Mouse (Mus musculus) thymus, postnatal 10 days (tissue): Measurements from ENCODE around the gene Fer1l4.

Experiments
- DNase-seq, 2 experiments: peaks; one replicate each; pipeline ENCODE4 v3.0.0; 2021; ENCODE audit warnings: low spot score in 2 of 2

Fer1l4 gene

DNA sequence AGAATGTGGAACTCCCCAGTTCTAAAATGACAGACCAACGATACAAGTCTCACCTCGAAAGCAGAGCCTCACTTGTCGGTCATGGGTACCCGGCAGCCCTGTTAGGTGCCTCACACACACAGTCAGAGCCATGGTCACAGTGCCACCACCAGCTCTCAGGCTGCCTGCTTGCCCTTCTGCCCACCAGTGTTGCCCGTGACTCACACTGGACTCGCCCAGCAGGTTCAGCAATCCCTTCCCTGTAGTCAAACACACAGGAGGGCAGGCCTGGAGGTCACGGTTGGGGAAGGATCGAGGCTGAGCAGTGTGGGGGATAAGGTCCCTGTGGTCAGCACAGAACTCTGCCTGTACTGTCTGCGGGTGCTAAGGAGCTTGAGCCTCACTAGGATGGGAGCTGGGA lies at the start of gene Fer1l4:
Fer1l4 (minus strand) TSS at position 132 of the 400 bp plus-strand sequence.
- DNase-seq = no peak

DNA sequence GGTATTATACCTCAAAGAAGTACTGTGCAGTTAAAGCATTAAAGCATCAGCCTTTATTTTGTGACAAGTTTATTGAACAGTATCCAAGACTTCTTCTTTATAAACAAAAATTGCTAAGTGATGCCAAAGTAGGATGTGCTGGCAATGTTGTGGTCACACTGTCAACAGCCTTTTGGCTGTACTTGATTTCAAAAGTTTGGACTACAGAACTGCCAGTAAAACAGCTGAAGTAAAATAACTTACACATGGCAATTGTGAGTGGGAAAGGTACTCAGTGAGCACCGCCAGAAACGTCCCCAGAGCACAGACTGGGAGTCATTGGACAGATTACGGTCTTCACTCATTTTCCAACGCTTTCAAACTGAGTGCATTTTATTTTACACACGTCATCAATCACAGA lies 39.2 kb upstream of the Fer1l4 start:
- DNase-seq = no peak

GRCm38 (mm10) chr2:156089799-156090198 lies 37.1 kb upstream of the Fer1l4 start:
- no peak for DNase-seq

- no peak for DNase-seq
These were observed 34.8 kb upstream of the Fer1l4 start for GRCm38 (mm10) chr2:156087391-156088110.

DNA sequence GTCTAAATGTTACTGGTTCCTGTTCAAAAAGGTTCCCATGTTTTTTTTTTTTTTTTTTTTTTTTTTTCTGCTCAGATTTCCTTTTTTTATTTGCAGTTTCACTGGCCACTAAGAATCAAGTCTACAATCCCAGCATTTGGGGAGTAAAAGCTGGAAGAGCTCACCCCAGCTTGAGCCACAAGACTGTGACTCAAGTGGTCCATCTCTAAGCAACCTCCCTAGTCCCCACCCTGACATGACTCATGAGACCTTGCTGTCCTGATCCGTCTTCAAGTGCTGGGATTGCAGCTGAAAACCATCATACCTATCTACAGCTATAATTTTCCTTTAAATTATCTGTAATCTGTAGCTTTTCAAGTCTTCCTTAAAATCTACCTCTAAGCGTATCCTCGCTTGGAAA lies 31.8 kb upstream of the Fer1l4 start:
- DNase-seq = no peak

- DNase-seq = no peak
These were observed 27.6 kb upstream of the Fer1l4 start for GRCm38 (mm10) chr2:156080391-156080790.

DNA sequence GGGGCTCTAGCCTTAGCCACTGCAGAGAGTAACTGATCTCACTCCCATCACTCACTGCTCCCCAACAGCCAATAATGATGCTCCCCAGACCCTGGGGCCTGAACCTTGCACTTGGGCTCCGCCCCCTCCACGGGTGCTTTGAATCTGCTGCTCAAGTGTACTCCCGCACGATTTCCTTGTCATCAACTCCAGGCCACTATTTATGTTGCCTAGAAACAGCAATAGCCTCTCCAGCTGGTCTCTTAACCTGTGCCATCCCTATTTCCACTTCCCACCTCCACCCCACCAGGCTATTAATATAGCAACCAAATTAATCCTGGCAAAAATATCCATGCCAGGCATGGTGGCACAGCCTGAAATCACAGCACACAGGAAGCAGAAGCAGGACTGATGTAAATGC lies 26.9 kb upstream of the Fer1l4 start:
- DNase-seq = no peak

- DNase-seq = no peak
These were observed 26.4 kb upstream of the Fer1l4 start for GRCm38 (mm10) chr2:156079183-156079560.

GRCm38 (mm10) chr2:156078421-156079182 lies 25.9 kb upstream of the Fer1l4 start:
- DNase-seq = no peak

- no peak for DNase-seq
These were observed 24.7 kb upstream of the Fer1l4 start for GRCm38 (mm10) chr2:156077461-156077860.

DNA sequence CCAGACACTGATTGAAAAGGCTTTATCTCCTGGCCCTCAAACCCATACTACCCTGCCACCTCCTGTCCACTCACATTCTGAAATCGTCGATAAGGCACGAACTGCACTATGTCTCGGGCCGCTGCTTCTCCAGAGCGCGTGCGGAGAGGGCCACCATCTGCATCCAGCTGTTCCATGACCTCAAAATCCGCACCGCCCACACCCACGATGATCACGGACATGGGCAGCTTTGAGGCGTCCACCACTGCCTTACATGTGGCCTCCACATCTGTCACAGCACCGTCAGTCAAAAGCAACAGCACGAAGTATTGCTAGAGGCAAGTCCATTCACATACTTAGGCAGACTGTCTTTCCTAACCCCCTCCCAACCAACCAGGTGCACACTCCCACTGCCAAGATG lies 21.0 kb upstream of the Fer1l4 start:
- DNase-seq = no peak

- no peak for DNase-seq
These were observed 18.5 kb upstream of the Fer1l4 start for GRCm38 (mm10) chr2:156071236-156071635.

DNA sequence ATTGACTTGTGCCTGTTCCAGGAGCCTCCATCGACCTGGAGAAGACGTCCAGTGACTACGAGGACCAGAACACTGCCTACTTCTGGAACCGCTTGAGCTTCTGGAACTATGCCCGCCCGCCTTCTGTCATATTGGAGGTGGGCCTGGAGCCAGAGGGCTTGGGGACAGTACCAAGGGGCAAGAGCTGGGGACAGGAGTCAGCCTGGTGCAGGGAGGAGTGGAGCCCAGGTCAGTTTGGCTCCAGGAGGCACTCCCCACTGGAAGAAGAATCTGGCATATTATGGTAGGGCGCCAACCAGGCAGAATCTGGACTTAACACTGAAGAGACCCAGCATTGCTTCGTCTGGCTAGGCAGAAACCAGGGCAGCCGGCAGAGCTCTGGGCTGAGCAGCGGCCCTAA lies 15.2 kb upstream of the Fer1l4 start:
- DNase-seq = no peak

DNA sequence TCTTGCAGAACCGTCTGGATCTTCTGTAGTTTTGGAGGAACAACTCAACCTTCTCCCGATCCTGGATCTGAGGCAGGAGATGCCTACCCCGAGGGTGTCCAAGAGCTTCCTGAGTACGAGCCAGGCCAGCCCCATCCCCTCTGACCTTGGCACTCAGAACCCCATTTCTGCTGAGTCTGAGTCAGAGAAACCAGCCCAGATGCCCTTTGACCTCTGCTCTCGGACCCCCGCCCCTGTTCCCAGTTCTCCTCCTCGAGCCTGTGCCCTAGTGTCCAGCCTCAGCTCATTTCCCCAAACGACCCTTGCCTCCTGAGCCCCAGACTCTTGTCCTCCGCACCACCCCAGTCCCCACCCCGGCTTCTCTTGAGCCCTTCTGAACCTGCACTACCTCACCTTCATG lies 13.4 kb upstream of the Fer1l4 start:
- no peak for DNase-seq

DNA sequence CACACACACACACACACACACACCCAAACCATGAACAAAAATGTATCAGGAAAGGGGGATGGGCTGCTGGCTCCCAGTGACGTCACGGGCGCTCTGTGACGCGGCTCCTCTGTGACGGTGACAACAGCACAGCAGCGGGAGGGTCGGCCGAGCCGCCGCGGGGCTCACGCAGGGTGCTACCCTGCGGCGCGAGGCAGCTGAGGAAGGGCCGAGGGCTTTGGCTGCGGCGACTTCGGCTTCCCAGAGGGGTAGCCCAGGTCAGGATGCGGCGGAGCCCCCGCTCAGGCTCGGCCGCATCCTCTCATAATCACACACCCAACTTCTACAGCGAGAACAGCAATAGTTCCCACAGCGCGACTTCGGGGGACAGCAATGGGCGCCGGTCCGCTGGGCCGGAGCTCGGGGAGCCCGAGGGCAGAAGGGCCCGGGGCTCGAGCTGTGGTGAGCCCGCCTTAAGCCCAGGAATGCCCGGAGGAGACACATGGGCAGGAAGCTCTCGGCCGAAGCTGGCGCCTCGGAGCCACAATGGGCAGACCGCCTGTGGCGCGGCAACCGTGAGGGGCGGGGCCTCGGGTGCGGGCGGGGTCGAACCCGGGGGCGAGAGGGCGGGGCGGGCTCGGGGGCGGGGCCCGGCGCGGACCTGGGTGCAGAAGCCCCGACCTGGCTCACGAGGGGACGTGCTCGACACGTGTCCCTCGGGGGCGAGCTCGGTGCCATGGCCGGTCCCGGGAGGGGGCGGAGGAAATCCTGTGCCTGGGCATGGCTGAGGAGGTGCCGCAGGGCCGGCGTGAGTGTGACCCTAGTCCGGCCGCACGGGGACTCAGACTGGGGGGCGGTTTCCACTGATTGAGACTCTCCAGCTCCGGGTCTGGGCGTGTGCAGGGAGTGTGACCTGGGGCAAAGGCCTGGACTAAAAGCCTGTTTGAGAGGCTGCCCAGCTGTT lies 12.6 kb upstream of the Fer1l4 start, which contains the start of gene Spag4:
Spag4 (plus strand) TSS at position 77 of the 943 bp plus-strand sequence.
- DNase-seq = peak; percentile 55 to 74

- peak in 1 of 2 experiments; percentile 34 for DNase-seq
These were observed 4.8 kb downstream of the Fer1l4 start for GRCm38 (mm10) chr2:156047929-156048328.

- no peak for DNase-seq
These were observed 9.8 kb downstream of the Fer1l4 start for GRCm38 (mm10) chr2:156042903-156043302.

DNA sequence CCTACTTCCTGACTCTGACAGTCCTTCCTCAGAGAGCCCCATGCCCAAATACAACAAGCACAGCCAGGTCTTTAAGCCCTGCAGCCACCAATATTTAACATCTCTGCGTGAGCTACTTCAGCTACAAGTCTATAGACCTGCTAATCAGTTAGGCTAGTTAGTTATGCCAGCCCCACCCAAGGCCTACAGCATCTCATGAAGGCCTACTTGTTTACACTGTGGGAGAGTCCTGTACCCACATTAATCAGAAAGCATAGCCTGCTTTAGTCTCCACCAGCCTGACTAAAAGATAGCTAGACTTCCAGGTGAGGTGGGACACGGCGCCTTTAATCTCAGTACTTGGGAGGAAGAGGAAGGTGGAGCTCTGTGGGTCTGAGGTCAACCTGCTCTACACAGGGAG lies 13.4 kb downstream of the Fer1l4 start:
- DNase-seq = no peak

- DNase-seq = no peak
These were observed 27.3 kb downstream of the Fer1l4 start for GRCm38 (mm10) chr2:156025482-156025881.

- DNase-seq = no peak
These were observed 31.0 kb downstream of the Fer1l4 start for GRCm38 (mm10) chr2:156021765-156022164.

GRCm38 (mm10) chr2:156021219-156021618 lies 31.5 kb downstream of the Fer1l4 start:
- no peak for DNase-seq

DNA sequence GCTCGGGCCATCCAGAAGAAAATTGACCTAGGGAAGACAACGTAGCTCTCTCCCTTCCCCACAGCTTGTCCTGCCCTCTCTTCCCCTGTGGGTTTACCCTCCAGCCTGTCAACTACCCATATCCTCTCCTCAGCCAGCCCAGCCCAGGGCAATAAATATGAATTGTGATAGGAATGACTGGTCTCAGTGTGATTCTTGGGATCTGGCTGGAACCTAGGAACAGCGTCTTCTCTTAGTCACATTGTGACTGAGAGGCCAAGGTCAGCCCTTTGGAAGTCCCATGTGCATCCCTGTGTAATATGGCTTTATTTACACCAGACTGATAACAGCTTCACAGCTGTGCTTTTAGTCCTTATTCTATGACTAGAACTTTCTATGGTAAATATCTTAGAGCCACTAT lies 34.6 kb downstream of the Fer1l4 start:
- DNase-seq = no peak
